Mouse (Mus musculus): ENCODE measurements around the gene Rasa2. TPM values are rescaled to one million over a fixed set of nuclear protein-coding genes. Genes with fewer than 3 reads are reported as not detected.

Gene Rasa2
- total RNA-seq, 2 experiments from 2014 or later = 4.8 to 6.8 TPM

Other genes with a start within 250 kb of the Rasa2 start
- 10 to 100 TPM; 71.1 to 74.7 TPM for gene Rnf7, start 152.9 kb downstream of the Rasa2 start, total RNA-seq (2021)
- gene Gm28729, start 106.4 kb downstream of the Rasa2 start, total RNA-seq (2021) = not detected
- 10 to 100 TPM; 39.1 to 39.8 TPM for gene Zbtb38, start 121.2 kb upstream of the Rasa2 start, total RNA-seq (2021)

All from heart, postnatal 36 days (tissue).